Mouse (Mus musculus) limb, embryonic 15.5 days (tissue): ENCODE results near the gene Znrf1. TPM values are rescaled to one million over a fixed set of nuclear protein-coding genes. Genes with fewer than 3 reads are reported as not detected.

Experiments
- polyA plus RNA-seq: library from polyadenylated mRNA; unstranded; fragments of >200 nt; fragmentation: Nextera tagmentation; extraction: Ambion mirVana; gene quantifications from 2 replicates; pipeline ENCODE4 v1.2.1, GENCODE M21; 2015

The Znrf1 gene
- polyA plus RNA-seq, 1 experiment from 2014 or later: 28.4 TPM

Other genes starting within 250 kb of the Znrf1 start
- gene Rfwd3, start 235.9 kb upstream of the Znrf1 start, polyA plus RNA-seq: 39.1 and 39.8 TPM in 2 replicates
- gene Mlkl, start 197.9 kb upstream of the Znrf1 start, polyA plus RNA-seq: 1.5 and 1.6 TPM in 2 replicates
- gene Fa2h, start 142.3 kb upstream of the Znrf1 start, polyA plus RNA-seq: 0.12 TPM in 2 replicates
- 5.6 and 6.2 TPM in 2 replicates for gene Wdr59, start 14.0 kb upstream of the Znrf1 start, polyA plus RNA-seq
- 1.0 and 1.1 TPM in 2 replicates for gene Ldhd, start 94.3 kb downstream of the Znrf1 start, polyA plus RNA-seq
- gene Zfp1, start 107.3 kb downstream of the Znrf1 start, polyA plus RNA-seq: 24.4 and 24.5 TPM in 2 replicates
- 0.28 and 1.6 TPM in 2 replicates for gene Ctrb1, start 154.9 kb downstream of the Znrf1 start, polyA plus RNA-seq
- gene Bcar1, start 207.7 kb downstream of the Znrf1 start, polyA plus RNA-seq: 35.3 and 35.4 TPM in 2 replicates